Mouse (Mus musculus) CH12.LX (cell line): ENCODE results near the gene Higd1a. TPM values are rescaled to one million over a fixed set of nuclear protein-coding genes. Genes with fewer than 3 reads are reported as not detected.

ENCODE experiments used
- DNase-seq: peaks from one replicate; pipeline ENCODE4 v3.0.0-alpha.2; 2013; ENCODE audit errors: extremely low read depth
- H3K27ac ChIP-seq: 2 replicates; pipeline ENCODE4 v1.5.1; 2012; ENCODE audit warnings: low read depth, mild to moderate bottlenecking, control low read depth, moderate library complexity; ENCODE audit not compliant: insufficient read depth
- H3K27me3 ChIP-seq: replicated peaks from 2 replicates; pipeline ENCODE3; 2012; ENCODE audit warnings: inconsistent platforms
- H3K36me3 ChIP-seq, 2 experiments: replicated peaks in 1 of 2; 2 replicates each; pipeline versions ENCODE3 to v1.6.1; 2012; ENCODE audit warnings: inconsistent platforms in 1 of 2, low read length in 1 of 2, mild to moderate bottlenecking in 1 of 2, mixed read lengths in 1 of 2, moderate library complexity in 1 of 2; ENCODE audit not compliant: control insufficient read depth in 1 of 2, insufficient read depth in 1 of 2
- H3K4me1 ChIP-seq, 2 experiments: 2 replicates each; pipeline ENCODE4 v1.6.1; 2012; ENCODE audit warnings: inconsistent platforms in 1 of 2, moderate library complexity in 1 of 2; ENCODE audit not compliant: insufficient read depth in 2 of 2, control insufficient read depth in 1 of 2
- H3K4me2 ChIP-seq: 2 replicates; pipeline ENCODE4 v1.6.1; 2012; ENCODE audit warnings: low read depth, mild to moderate bottlenecking, control low read depth; ENCODE audit not compliant: poor library complexity, insufficient read depth, severe bottlenecking
- H3K4me3 ChIP-seq, 3 experiments: fragments of 150-350 bp in 1 of 3; sonication (generic) in 1 of 3; replicated peaks in 1 of 3; 2 replicates each; pipeline versions ENCODE3 to v1.5.1; 2011 to 2012; ENCODE audit warnings: low read depth in 2 of 3, low read length in 2 of 3, mild to moderate bottlenecking in 2 of 3, moderate library complexity in 2 of 3, control low read depth in 1 of 3, improper control_type of control experiment in 1 of 3, inconsistent platforms in 1 of 3, mixed read lengths in 1 of 3; ENCODE audit not compliant: poor library complexity in 1 of 3
- H3K79me2 ChIP-seq: replicated peaks from 2 replicates; pipeline ENCODE4 v1.6.1; 2012; ENCODE audit warnings: mild to moderate bottlenecking, moderate library complexity; ENCODE audit not compliant: control insufficient read depth, poor library complexity, insufficient read depth, severe bottlenecking; ENCODE audit errors: extremely low read depth
- H3K9ac ChIP-seq: 2 replicates; pipeline ENCODE4 v1.6.1; 2012; ENCODE audit warnings: low read depth, mild to moderate bottlenecking, control low read depth, moderate library complexity; ENCODE audit not compliant: insufficient read depth
- H3K9me3 ChIP-seq: replicated peaks from 2 replicates; pipeline ENCODE3; 2012; ENCODE audit warnings: low read length, inconsistent platforms, mixed read lengths
- BHLHE40 ChIP-seq: IDR thresholded peaks from 2 replicates; pipeline ENCODE4 v1.6.1; 2011; ENCODE audit warnings: mild to moderate bottlenecking, low read depth, low read length, improper control_type of control experiment
- EP300 ChIP-seq: IDR thresholded peaks from 2 replicates; pipeline ENCODE4 v1.6.1; 2011; ENCODE audit warnings: low read length, improper control_type of control experiment
- ETS1 ChIP-seq: conservative IDR thresholded peaks from 2 replicates; pipeline ENCODE4 v1.6.1; 2012; ENCODE audit warnings: low read depth, mild to moderate bottlenecking, inconsistent platforms, low read length, improper control_type of control experiment, moderate library complexity
- IRF4 ChIP-seq: IDR thresholded peaks from 2 replicates; pipeline ENCODE4 v1.6.1; 2014; ENCODE audit warnings: low read depth, mild to moderate bottlenecking, inconsistent platforms, low read length, improper control_type of control experiment
- JUN ChIP-seq: IDR thresholded peaks from 2 replicates; pipeline ENCODE4 v1.6.1; 2011; ENCODE audit warnings: low read depth, mild to moderate bottlenecking, low read length, improper control_type of control experiment, moderate library complexity; ENCODE audit not compliant: insufficient read depth
- JUND ChIP-seq: conservative IDR thresholded peaks from 2 replicates; pipeline ENCODE4 v1.6.1; 2011; ENCODE audit warnings: low read depth, low read length, improper control_type of control experiment
- KAT2A ChIP-seq: IDR thresholded peaks from 2 replicates; pipeline ENCODE4 v1.6.1; 2012; ENCODE audit warnings: low read length, improper control_type of control experiment, inconsistent platforms; ENCODE audit not compliant: insufficient replicate concordance
- MAX ChIP-seq: IDR thresholded peaks from 2 replicates; pipeline ENCODE4 v1.6.1; 2011; ENCODE audit warnings: low read length, improper control_type of control experiment
- MXI1 ChIP-seq: IDR thresholded peaks from 2 replicates; pipeline ENCODE4 v1.6.1; 2011; ENCODE audit warnings: mild to moderate bottlenecking, low read depth, low read length, improper control_type of control experiment
- MYC ChIP-seq: IDR thresholded peaks from 2 replicates; pipeline ENCODE4 v1.6.1; 2011; ENCODE audit warnings: low read depth, mild to moderate bottlenecking, improper control_type of control experiment, low read length
- NRF1 ChIP-seq: IDR thresholded peaks from 2 replicates; pipeline ENCODE4 v1.6.1; 2014; ENCODE audit warnings: low read depth, mild to moderate bottlenecking, inconsistent platforms, low read length, improper control_type of control experiment, moderate library complexity
- POLR2AphosphoS2 ChIP-seq: IDR thresholded peaks from 2 replicates; pipeline ENCODE4 v1.6.1; 2011; ENCODE audit warnings: low read depth, low read length, improper control_type of control experiment
- TCF12 ChIP-seq: IDR thresholded peaks from 2 replicates; pipeline ENCODE4 v1.6.1; 2014; ENCODE audit warnings: low read depth, mild to moderate bottlenecking, inconsistent platforms, low read length, improper control_type of control experiment
- USF1 ChIP-seq: IDR thresholded peaks from 2 replicates; pipeline ENCODE4 v1.6.1; 2014; ENCODE audit warnings: low read depth, mild to moderate bottlenecking, inconsistent platforms, low read length, improper control_type of control experiment
- USF2 ChIP-seq: conservative IDR thresholded peaks from 2 replicates; pipeline ENCODE4 v1.6.1; 2011; ENCODE audit warnings: low read depth, low read length, improper control_type of control experiment
- ZC3H11A ChIP-seq: IDR thresholded peaks from 2 replicates; pipeline ENCODE4 v1.6.1; 2012; ENCODE audit warnings: low read depth, mild to moderate bottlenecking, inconsistent platforms, low read length, improper control_type of control experiment
- ZNF384 ChIP-seq: IDR thresholded peaks from 2 replicates; pipeline ENCODE4 v1.6.1; 2012; ENCODE audit warnings: low read depth, low read length, improper control_type of control experiment, inconsistent platforms
- dilution Hi-C: fragments of 300-500 bp; cut with MboI; formaldehyde crosslinking; loops from 2 replicates; pipeline ENCODE4 v1.14.3; 2020; ENCODE audit warnings: low sequenced_read_pairs; ENCODE audit not compliant: extremely low pct_unique_long_range_greater_than_20kb, extremely low pct_ligation_motif_present
- in situ Hi-C: fragments of 300-500 bp; cut with MboI; formaldehyde crosslinking; loops from 3 replicates; pipeline ENCODE4 v1.14.3; 2019; ENCODE audit warnings: low sequenced_read_pairs, low pct_ligation_motif_present, low pct_unique_long_range_greater_than_20kb, mixed read lengths
- polyA plus RNA-seq: library from polyadenylated mRNA; unstranded; fragments of >175 nt; gene quantifications from 2 replicates; pipeline ENCODE4 v1.2.1, GENCODE M21; 2012; ENCODE audit warnings: low read depth; ENCODE audit not compliant: insufficient read length
- total RNA-seq, 2 experiments: library from RNA; depleted of rRNA; stranded (reverse); fragments of 300-350 nt in 1 of 2; fragments of >200 nt in 1 of 2; gene quantifications; 2 replicates each; pipeline ENCODE4 v1.2.3; 2012 to 2014

Gene Higd1a
- total and polyA plus RNA-seq, 3 experiments = 75.4 to 132 (median 93.2) TPM

GRCm38 (mm10) chr9:121891301-121891700 is 33.1 kb upstream of the Higd1a start:
- DNase-seq = no peak
- H3K36me3 ChIP-seq = peaks cover 0 to 6% of the 10 kb centered on the region in 2 experiments
- dilution Hi-C loops (no loop called here), in situ Hi-C loops (no loop called here)
- no peaks in the 10 kb centered on the region for H3K79me2 ChIP-seq
- H3K4me1 ChIP-seq = peaks cover 15 to 31% of the 10 kb centered on the region in 2 experiments
- H3K27ac ChIP-seq = no peak overlapping the region
- TF ChIP-seq NRF1 (no peak), JUN (no peak), ETS1 (no peak), USF2 (no peak), USF1 (no peak), ZNF384 (no peak), ZC3H11A (no peak), KAT2A (no peak)
- peaks cover 2% of the 10 kb centered on the region for H3K9me3 ChIP-seq
- no peak overlapping the region for H3K4me2 ChIP-seq
- no peaks in the 10 kb centered on the region for H3K27me3 ChIP-seq
- no peak overlapping the region for H3K9ac ChIP-seq
- no peak overlapping the region for H3K4me3 ChIP-seq

- no peak overlapping the region for H3K27ac ChIP-seq
- H3K36me3 ChIP-seq = peaks cover 0 to 6% of the 10 kb centered on the region in 2 experiments
- H3K4me2 ChIP-seq = no peak overlapping the region
- peaks cover 2% of the 10 kb centered on the region for H3K9me3 ChIP-seq
- H3K79me2 ChIP-seq = no peaks in the 10 kb centered on the region
- H3K4me3 ChIP-seq = no peak overlapping the region
- in situ Hi-C loops = no loop called here
- no peak overlapping the region for H3K9ac ChIP-seq
- peak; percentile 33; the same call in 1 of the 2 replicates for TF ChIP-seq TCF12
- peak; percentile 17; the same call in 1 of the 2 replicates for TF ChIP-seq IRF4
- no peak for TF ChIP-seq JUN
- 0 out of 2 replicates have a peak, but pooled peaks have one; percentile 26 for TF ChIP-seq MYC
- peak; percentile 41; the same call in 1 of the 2 replicates for TF ChIP-seq MXI1
- TF ChIP-seq MAX = peak; percentile 69
- TF ChIP-seq JUND = no peak
- peak; percentile 77 for TF ChIP-seq ETS1
- peak; percentile 48; the same call in 1 of the 2 replicates for TF ChIP-seq EP300
- TF ChIP-seq BHLHE40 = peak; percentile 77
- no peak for TF ChIP-seq POLR2AphosphoS2
- no peaks in the 10 kb centered on the region for H3K27me3 ChIP-seq
- peaks cover 8 to 22% of the 10 kb centered on the region in 2 experiments for H3K4me1 ChIP-seq
- dilution Hi-C loops = no loop called here
- DNase-seq = no peak
These were observed 32.3 kb upstream of the Higd1a start for GRCm38 (mm10) chr9:121890441-121890941.
